Mouse (Mus musculus): ENCODE measurements around the gene Tmco4.
A peak's percentile ranks its signal among the peaks of the same experiment; 100 is the strongest.

Tmco4 gene

DNA sequence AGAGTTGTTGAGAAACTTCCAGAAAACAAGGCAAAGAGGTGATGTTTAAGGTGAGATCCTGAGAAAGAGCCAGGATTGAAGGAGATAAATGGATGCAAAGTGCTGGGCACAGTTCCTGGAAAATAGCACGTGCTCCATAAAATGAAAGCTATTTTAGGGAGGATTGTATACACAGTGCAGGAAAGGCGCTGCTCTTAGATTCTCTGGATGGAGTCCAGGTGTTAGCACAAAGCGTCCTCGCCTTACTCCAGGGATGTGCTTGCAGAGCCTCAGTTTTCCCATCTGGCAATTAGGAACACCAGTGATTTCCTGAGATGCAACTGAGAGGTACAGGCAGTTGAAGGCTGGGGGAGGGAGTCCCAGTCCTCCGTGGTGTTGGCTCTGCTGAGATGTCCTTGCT lies 123.5 kb downstream of the Tmco4 start:
- DNase-seq = no peak

DNA sequence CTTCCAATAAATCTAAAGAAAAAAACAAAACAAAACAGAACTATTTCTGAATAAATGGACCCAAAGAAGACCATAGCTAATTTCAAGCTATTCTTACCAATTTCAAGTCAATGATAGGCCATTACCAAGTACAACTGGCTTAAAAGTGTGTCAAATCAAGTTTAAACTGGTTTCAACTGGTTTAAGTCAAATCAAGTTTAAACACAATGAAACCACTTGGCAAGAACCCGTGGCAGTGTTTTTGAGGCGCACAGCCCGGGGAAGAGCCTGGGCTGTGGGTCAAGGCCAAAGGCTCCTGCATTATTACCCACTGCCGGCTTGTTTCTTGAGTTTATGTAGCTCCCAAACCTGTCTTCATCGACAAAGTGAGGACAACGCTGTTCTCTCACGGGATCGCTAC lies 127.6 kb downstream of the Tmco4 start:
- no peak for DNase-seq

DNA sequence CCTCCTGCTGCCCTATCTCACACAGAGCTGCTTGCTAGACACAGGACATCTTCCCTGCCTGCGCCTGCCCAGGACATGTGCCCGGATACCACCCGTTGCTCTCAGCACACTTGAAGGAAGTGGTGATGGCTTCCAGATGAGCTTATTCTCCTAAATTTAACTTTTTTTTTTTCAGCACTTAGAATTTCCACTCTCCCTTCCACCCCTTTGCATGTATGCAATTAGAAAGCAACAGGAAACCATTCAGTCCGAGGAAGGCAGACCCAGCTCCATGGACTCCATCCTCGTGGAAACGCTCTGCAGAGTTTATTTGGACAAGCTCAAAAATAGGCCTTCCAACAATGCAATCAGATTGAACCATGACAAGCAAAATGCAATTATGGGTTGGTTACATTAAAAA lies 128.9 kb downstream of the Tmco4 start:
- DNase-seq = peak; percentile 68

DNA sequence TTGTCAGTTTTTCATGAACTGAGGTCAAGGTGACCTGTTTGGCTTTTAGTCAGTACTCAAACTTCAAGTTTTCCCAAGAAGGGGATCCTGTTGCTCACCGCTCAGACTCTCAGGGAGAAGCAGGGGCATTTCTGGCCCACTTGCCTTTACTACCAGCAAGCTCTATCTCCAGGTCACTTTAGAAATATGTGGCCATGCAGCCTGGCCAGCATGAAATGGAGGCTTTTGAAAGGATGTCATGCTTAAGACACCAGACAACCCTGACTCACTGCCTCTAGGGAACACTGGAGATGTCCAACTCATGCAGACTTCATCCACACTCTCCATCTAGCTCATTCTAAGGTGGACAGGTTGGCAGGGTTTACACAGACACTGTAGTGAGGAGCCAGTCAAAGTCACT lies 132.8 kb downstream of the Tmco4 start:
- no peak for DNase-seq
